In genomic region chr1:180312792-180313311, GRCm38 (mm10) we compare ENCODE assay signal across 8 mouse cellular contexts. TPM values are rescaled to one million over a fixed set of nuclear protein-coding genes. Genes with fewer than 3 reads are reported as not detected.
A peak's percentile ranks its signal among the peaks of the same experiment; 100 is the strongest.
DNase-seq lines count a peak whose midpoint lies in the region; ATAC-seq and TF ChIP-seq lines count a peak whose summit lies in the region.

No protein-coding gene starts in this region.

- peak; percentile 92 for DNase-seq in 3T3-L1 (ENCODE audit: low read depth, low spot score)
- DNase-seq in cerebellum, postnatal 14 days, result peak; percentile 75 to 87
- peak; percentile 75 for DNase-seq in gastrocnemius, postnatal 25 days
- DNase-seq in hindbrain, postnatal 0 days (ENCODE audit: low spot score), result peak; percentile 83
- DNase-seq in neural tube, embryonic 11.5 days (ENCODE audit: low spot score), result peak; percentile 80
- DNase-seq in left cerebral cortex, postnatal 25 days (ENCODE audit: low spot score in 2 of 2), result no peak
- DNase-seq in left cerebral cortex, adult 9 months (ENCODE audit: low spot score in 2 of 2), result no peak

- H3K9ac ChIP-seq in hindbrain, postnatal 0 days (replicated peaks; ENCODE audit: low read length), result no peak overlapping the region
- H3K9ac ChIP-seq in neural tube, embryonic 11.5 days (ENCODE audit: low read length), result peak overlapping the region; percentile 20; the same call in 1 of the 2 replicates

- no peak for TF ChIP-seq CTCF in E14TG2a.4 (conservative IDR thresholded peaks at IDR 0.05; ENCODE audit: low read length)
- TF ChIP-seq CTCF in hindbrain, postnatal 0 days (IDR thresholded peaks at IDR 0.05; ENCODE audit: low read depth), result no peak

- H3K27me3 ChIP-seq in E14TG2a.4 (ENCODE audit: insufficient read depth, low read length), result peaks cover 9% of the 10 kb centered on the region
- H3K27me3 ChIP-seq in hindbrain, postnatal 0 days (ENCODE audit: insufficient read depth, low read length), result no peaks in the 10 kb centered on the region
- no peaks in the 10 kb centered on the region for H3K27me3 ChIP-seq in neural tube, embryonic 11.5 days (ENCODE audit: control insufficient read depth, insufficient read depth, low read length)

- peak overlapping the region; percentile 46 for H3K27ac ChIP-seq in hindbrain, postnatal 0 days
- H3K27ac ChIP-seq in neural tube, embryonic 11.5 days (ENCODE audit: low read depth, low read length), result peak overlapping the region; percentile 67

- peaks cover 46% of the 10 kb centered on the region for H3K4me1 ChIP-seq in E14TG2a.4 (replicated peaks; ENCODE audit: low read depth, low read length)
- peaks cover 9% of the 10 kb centered on the region for H3K4me1 ChIP-seq in hindbrain, postnatal 0 days (ENCODE audit: insufficient read depth, low read length)
- 0 out of 2 replicates have a peak, but pooled peaks cover 10% of the 10 kb centered on the region for H3K4me1 ChIP-seq in neural tube, embryonic 11.5 days (ENCODE audit: control insufficient read depth, insufficient read depth, low read length)

- H3K4me3 ChIP-seq in E14TG2a.4 (replicated peaks; ENCODE audit: low read length), result peak overlapping the region; percentile 52; the same call in 1 of the 2 replicates
- H3K4me3 ChIP-seq in hindbrain, postnatal 0 days (ENCODE audit: low read length), result no peak overlapping the region
- no peak overlapping the region for H3K4me3 ChIP-seq in neural tube, embryonic 11.5 days (ENCODE audit: low read depth, low read length)

- 10% methylated on average over 6 of the region's 6 CpGs for WGBS in hindbrain, postnatal 0 days
- WGBS in neural tube, embryonic 11.5 days, result 30% methylated on average over 6 of the region's 6 CpGs

- intact Hi-C loops in left cerebral cortex, postnatal 25 days (cut with DNase I), result no loop called here

- no peaks in the 10 kb centered on the region for H3K9me3 ChIP-seq in E14TG2a.4 (ENCODE audit: low read length)
- H3K9me3 ChIP-seq in hindbrain, postnatal 0 days (ENCODE audit: low read length), result no peaks in the 10 kb centered on the region
- H3K9me3 ChIP-seq in neural tube, embryonic 11.5 days (ENCODE audit: control insufficient read depth, low read length), result no peaks in the 10 kb centered on the region

- no peaks in the 10 kb centered on the region for H3K36me3 ChIP-seq in E14TG2a.4 (ENCODE audit: insufficient read depth, low read length)
- H3K36me3 ChIP-seq in hindbrain, postnatal 0 days (ENCODE audit: insufficient read depth, low read length), result no peaks in the 10 kb centered on the region
- H3K36me3 ChIP-seq in neural tube, embryonic 11.5 days (ENCODE audit: control insufficient read depth, insufficient read depth, low read length), result no peaks in the 10 kb centered on the region

- ATAC-seq in hindbrain, postnatal 0 days, result peak; percentile 78
- ATAC-seq in neural tube, embryonic 11.5 days (ENCODE audit: insufficient read depth, low FRiP score, low TSS enrichment), result peak; percentile 82

- peak overlapping the region; percentile 54 for H3K4me2 ChIP-seq in hindbrain, postnatal 0 days (ENCODE audit: low read depth, low read length)
- H3K4me2 ChIP-seq in neural tube, embryonic 11.5 days (ENCODE audit: low read depth), result peak overlapping the region; percentile 40; the same call in 1 of the 2 replicates

RNA-seq across cellular contexts. Expression of gene Itpkb, which starts 17.4 kb away (rescaled TPM):
- 10 to 100 TPM; 16.0 to 18.0 TPM for total RNA-seq in gastrocnemius, postnatal 25 days (2021)
- total RNA-seq in hindbrain, postnatal 0 days (2014; rRNA removed), result 16.9 and 19.0 TPM in 2 replicates
- 4.1 and 4.8 TPM in 2 replicates for polyA plus RNA-seq in hindbrain, postnatal 0 days (2015; fragmentation: Nextera tagmentation; extraction: Ambion mirVana)
- 2.6 and 2.8 TPM in 2 replicates for polyA plus RNA-seq in neural tube, embryonic 11.5 days (2014; fragmentation: Nextera tagmentation; extraction: Ambion mirVana)
- total RNA-seq in left cerebral cortex, postnatal 25 days (2021), result 10 to 100 TPM; 15.4 to 16.5 TPM

RNA-seq across cellular contexts. Expression of gene Psen2, which starts 49.6 kb away (rescaled TPM):
- total RNA-seq in gastrocnemius, postnatal 25 days (2021), result 1 to 10 TPM; 6.8 to 8.4 TPM
- 26.6 and 33.5 TPM in 2 replicates for total RNA-seq in hindbrain, postnatal 0 days (2014; rRNA removed)
- 23.2 and 23.7 TPM in 2 replicates for polyA plus RNA-seq in hindbrain, postnatal 0 days (2015; fragmentation: Nextera tagmentation; extraction: Ambion mirVana)
- 6.4 and 7.5 TPM in 2 replicates for polyA plus RNA-seq in neural tube, embryonic 11.5 days (2014; fragmentation: Nextera tagmentation; extraction: Ambion mirVana)
- total RNA-seq in left cerebral cortex, postnatal 25 days (2021), result 10 to 100 TPM; 18.1 to 21.6 TPM

Comparison
In these comparisons a context has a peak if more than half of its experiments do, and no peak if none do; other contexts are left out.
1. DNase-seq: peak in 3T3-L1 (single experiment), cerebellum, postnatal 14 days (2 of 2), gastrocnemius, postnatal 25 days (single experiment), hindbrain, postnatal 0 days (single experiment) and neural tube, embryonic 11.5 days (single experiment); none in left cerebral cortex, postnatal 25 days (0 of 2) and left cerebral cortex, adult 9 months (0 of 2).